Mouse (Mus musculus) heart, embryonic 15.5 days (tissue): ENCODE measurements around the gene Rab4b. TPM values are rescaled to one million over a fixed set of nuclear protein-coding genes. Genes with fewer than 3 reads are reported as not detected.
A peak's percentile ranks its signal among the peaks of the same experiment; 100 is the strongest.

Experiments
- ATAC-seq: fragments of 200-750 bp; cut with Nextera tagmentation; replicated peaks from 2 replicates; pipeline ENCODE4 v1.8.0; 2017; ENCODE audit warnings: low read depth, moderate TSS enrichment; ENCODE audit not compliant: insufficient number of reproducible peaks, insufficient read depth, low FRiP score
- H3K27ac ChIP-seq: fragments of 300-500 bp; sonication (generic); 2 replicates; pipeline ENCODE4 v1.5.1; 2015; ENCODE audit warnings: mild to moderate bottlenecking, inconsistent platforms
- H3K27me3 ChIP-seq: fragments of 300-500 bp; sonication (generic); 2 replicates; pipeline ENCODE4 v1.6.1; 2015; ENCODE audit warnings: inconsistent platforms
- H3K36me3 ChIP-seq: fragments of 300-500 bp; sonication (generic); 2 replicates; pipeline ENCODE4 v1.6.1; 2015; ENCODE audit warnings: mild to moderate bottlenecking, inconsistent platforms
- H3K4me1 ChIP-seq: fragments of 300-500 bp; sonication (generic); replicated peaks from 2 replicates; pipeline ENCODE4 v1.6.1; 2015; ENCODE audit warnings: inconsistent platforms
- H3K4me2 ChIP-seq: fragments of 300-500 bp; sonication (generic); 2 replicates; pipeline ENCODE4 v1.6.1; 2015; ENCODE audit warnings: inconsistent platforms, mild to moderate bottlenecking, moderate library complexity
- H3K4me3 ChIP-seq: fragments of 300-500 bp; sonication (generic); 2 replicates; pipeline ENCODE4 v1.5.1; 2015; ENCODE audit warnings: mild to moderate bottlenecking, inconsistent platforms
- H3K9ac ChIP-seq: fragments of 300-500 bp; sonication (generic); 2 replicates; pipeline ENCODE4 v1.6.1; 2015; ENCODE audit warnings: mild to moderate bottlenecking, inconsistent platforms
- H3K9me3 ChIP-seq: fragments of 300-500 bp; sonication (generic); replicated peaks from 2 replicates; pipeline ENCODE4 v1.6.1; 2016; ENCODE audit warnings: inconsistent platforms
- WGBS: fragments of 180-500 bp; shearing (Covaris S2); methylation state at CpG from one replicate; pipeline ENCODE4 v1.1.7; 2015; ENCODE audit warnings: mixed read lengths; 5-methylcytosine and 5-hydroxymethylcytosine counted together
- polyA plus RNA-seq: library from polyadenylated mRNA; unstranded; fragments of >200 nt; fragmentation: Nextera tagmentation; extraction: Ambion mirVana; gene quantifications from 2 replicates; pipeline ENCODE4 v1.2.1, GENCODE M21; 2015

The Rab4b gene
- polyA plus RNA-seq, 1 experiment from 2014 or later, result 43.0 TPM

DNA sequence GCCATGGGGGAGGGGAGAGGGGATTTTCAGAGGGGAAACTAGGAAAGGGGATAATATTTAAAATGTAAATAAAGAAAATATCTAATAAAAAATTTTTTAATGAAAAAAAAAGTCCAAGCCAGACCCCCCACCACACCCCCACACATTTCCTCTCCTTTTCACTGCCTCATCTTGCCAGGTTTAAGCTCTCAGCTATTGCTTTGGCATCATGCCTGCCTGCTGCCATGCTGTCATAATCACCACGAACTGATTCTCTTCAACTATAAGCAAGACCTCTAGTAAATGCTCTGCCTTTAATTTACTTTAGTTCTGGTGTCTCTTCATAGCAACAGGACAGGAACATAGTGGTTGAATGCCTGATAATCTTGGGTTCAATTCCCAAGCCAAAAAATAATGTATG is 3.8 kb upstream of the Rab4b start:
- peaks cover 16% of the 10 kb centered on the region for H3K4me1 ChIP-seq
- H3K9me3 ChIP-seq, result no peaks in the 10 kb centered on the region
- peaks cover 33% of the 10 kb centered on the region for H3K36me3 ChIP-seq
- 84% methylated on average over 1 of the region's 1 CpGs for WGBS
- H3K27me3 ChIP-seq, result no peaks in the 10 kb centered on the region
- ATAC-seq, result no peak
- no peak overlapping the region for H3K9ac ChIP-seq
- H3K4me3 ChIP-seq, result no peak overlapping the region
- no peak overlapping the region for H3K4me2 ChIP-seq
- no peak overlapping the region for H3K27ac ChIP-seq

DNA sequence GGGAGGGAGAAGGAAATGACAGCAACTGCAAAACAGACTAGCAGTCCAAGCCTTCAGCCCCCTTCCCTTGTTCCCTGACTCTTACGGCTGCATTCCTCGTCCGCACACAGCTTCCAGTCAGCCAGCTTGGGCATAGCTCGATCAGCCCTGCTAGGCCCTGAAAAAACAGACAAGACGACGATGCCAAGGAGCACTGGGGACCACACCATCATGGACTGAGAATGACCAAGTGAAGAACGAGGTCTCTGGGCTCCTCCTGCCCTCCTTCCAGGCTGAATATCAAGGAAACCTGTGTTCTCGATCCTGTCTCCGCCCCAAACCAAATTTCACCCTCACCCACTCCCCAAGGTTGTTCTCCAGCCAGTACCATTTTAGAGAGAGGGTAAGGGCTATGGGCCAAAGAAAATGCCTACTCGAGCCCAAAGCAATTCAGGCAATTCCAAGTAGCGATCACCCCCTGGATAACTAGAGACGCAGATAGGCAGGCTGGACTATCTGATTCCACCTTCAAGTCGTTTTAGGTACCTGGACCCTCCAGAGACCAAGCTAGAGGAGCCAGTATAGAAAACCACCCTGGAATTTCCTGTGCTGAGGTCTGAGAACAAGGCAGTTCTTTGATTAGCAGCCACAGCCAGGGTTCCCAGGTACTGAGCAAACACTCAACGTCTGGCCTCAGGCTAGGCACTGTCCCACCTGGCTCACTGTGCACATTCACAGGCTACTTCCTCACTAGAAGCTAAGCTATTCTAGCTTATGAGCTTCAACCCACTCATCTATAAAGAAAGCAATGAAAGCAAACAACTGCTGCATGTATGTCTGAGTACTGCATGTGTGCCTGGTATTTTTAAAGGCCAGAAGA is 2.4 kb upstream of the Rab4b start, which contains the start of the genes Gm21983 and Mia:
Gene Gm21983, minus strand, starts transcription at position 250 of the 859 bp plus-strand sequence.
Gene Mia, minus strand, starts transcription at position 321 of the 859 bp plus-strand sequence.
- H3K9ac ChIP-seq, result no peak within 1 kb of the TSS
- 66% methylated on average over 14 of the region's 14 CpGs for WGBS
- no peak for ATAC-seq
- H3K9me3 ChIP-seq, result no peaks in the 10 kb centered on the region
- no peak within 1 kb of the TSS for H3K4me2 ChIP-seq
- peak within 1 kb of the TSS; percentile 47 for H3K27ac ChIP-seq
- H3K4me1 ChIP-seq, result peaks cover 16% of the 10 kb centered on the region
- no peaks in the 10 kb centered on the region for H3K27me3 ChIP-seq
- H3K36me3 ChIP-seq, result peaks cover 20% of the 10 kb centered on the region
- H3K4me3 ChIP-seq, result no peak within 1 kb of the TSS

DNA sequence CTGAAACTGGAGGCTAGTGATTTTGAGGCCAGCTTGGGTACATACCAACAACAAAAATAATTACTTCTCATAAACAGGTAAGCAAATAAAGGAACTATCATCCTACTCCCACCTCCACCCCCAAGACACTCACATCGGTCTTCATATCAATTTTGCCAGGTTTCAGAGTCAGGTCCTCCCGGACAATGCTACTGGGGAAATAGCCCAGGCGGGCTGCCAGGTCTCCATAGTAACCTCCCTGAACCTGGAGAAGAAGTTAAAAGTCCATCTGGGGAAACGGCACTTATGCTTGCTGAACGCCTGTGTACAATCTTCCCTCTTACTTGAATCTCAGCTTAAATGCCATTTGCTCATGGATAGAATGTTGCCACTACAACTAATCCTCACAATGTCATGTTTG is 1.3 kb upstream of the Rab4b start:
- no peak overlapping the region for H3K4me3 ChIP-seq
- H3K4me2 ChIP-seq, result 0 out of 2 replicates have a peak overlapping the region, but pooled peaks have one; percentile 65
- H3K27me3 ChIP-seq, result no peaks in the 10 kb centered on the region
- no peak for ATAC-seq
- 57% methylated on average over 5 of the region's 5 CpGs for WGBS
- H3K4me1 ChIP-seq, result peaks cover 16% of the 10 kb centered on the region
- H3K36me3 ChIP-seq, result peaks cover 9% of the 10 kb centered on the region
- H3K9me3 ChIP-seq, result no peaks in the 10 kb centered on the region
- H3K9ac ChIP-seq, result no peak overlapping the region
- peak overlapping the region; percentile 47 for H3K27ac ChIP-seq

DNA sequence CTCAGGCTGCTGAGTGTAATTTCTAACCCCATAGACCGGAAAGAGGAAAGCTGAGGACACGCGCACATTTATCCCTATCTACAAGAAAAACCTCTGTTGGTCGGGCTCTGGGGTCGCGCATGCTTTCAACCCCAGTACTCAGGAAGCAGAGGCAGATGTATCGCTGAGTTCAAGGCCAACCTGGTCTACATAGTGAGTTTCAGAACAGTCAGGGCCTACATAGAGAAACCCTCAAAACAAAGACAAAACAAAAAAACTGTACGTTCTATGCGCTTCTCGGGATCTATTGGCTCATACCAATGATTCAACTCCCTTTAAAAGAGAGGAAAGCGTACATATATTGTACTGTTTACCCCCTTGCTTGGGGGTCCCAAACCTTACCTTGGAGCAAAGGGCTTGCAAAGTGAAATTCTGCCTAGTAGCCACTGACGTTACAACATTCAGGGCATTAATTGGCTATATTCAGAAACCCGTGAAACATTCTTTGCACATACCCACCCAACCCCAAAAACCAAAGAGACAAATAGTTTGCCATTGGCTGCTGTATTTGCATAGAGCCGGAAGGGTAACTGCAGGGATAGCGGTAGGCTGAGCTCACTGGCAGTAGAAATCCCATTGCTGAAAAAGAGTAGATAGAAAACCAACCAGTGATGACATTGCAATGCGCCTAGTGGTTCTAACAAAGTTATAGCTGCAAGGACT is 672 bp upstream of the Rab4b start:
- no peaks in the 10 kb centered on the region for H3K9me3 ChIP-seq
- WGBS, result 43% methylated on average over 16 of the region's 16 CpGs
- H3K4me2 ChIP-seq, result peak overlapping the region; percentile 65
- no peak for ATAC-seq
- H3K27me3 ChIP-seq, result no peaks in the 10 kb centered on the region
- peaks cover 16% of the 10 kb centered on the region for H3K4me1 ChIP-seq
- H3K36me3 ChIP-seq, result peaks cover 4% of the 10 kb centered on the region; the same call in 1 of the 2 replicates
- H3K4me3 ChIP-seq, result peak overlapping the region; percentile 81
- H3K9ac ChIP-seq, result no peak overlapping the region
- peak overlapping the region; percentile 72 for H3K27ac ChIP-seq

DNA sequence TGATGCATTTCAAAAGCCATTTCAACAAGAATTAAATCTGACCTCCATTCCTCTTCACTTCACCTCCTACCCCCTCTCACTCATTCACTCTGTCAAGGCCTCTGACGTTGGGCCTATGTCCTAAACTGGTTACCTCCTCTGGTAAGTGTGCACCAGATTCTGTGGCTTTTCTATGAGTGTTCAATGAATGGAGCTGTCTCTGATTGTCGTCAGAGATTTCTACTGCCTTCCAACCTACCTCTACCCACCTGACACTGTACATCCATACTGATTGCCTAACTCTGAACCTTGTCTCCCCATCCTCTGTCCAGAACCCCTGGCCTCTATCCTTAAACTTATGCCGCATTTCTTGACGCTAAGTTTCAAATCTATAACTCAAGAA is 763 bp downstream of the Rab4b start:
- WGBS, result 17% methylated on average over 4 of the region's 4 CpGs
- Histone ChIP-seq H3K4me1 (peaks cover 16% of the 10 kb centered on the region), H3K4me3 (peak overlapping the region; percentile 81), H3K9ac (peak overlapping the region; percentile 69), H3K27ac (peak overlapping the region; percentile 96), H3K9me3 (no peaks in the 10 kb centered on the region), H3K27me3 (no peaks in the 10 kb centered on the region), H3K4me2 (peak overlapping the region; percentile 63), H3K36me3 (peaks cover 5% of the 10 kb centered on the region; the same call in 1 of the 2 replicates)
- no peak for ATAC-seq

DNA sequence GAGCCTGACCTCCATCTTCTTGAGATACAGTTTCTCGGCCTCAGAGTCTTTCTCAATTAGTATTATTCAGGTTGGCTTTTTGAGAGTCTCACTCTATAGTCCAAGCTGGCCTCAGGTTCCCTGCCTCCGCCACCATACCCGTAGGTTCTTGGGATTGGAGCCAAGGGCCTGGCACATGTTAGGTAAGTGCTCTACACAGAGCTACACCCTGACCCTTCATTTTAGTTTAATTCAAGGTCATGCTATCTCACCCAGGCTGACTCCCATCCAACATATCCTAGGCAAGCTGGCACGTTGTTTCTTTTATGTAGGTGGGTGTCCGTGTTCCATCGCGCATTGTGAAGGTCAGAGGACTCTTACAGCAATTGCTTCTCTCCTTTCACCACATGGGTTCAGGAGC is 3.8 kb downstream of the Rab4b start:
- Histone ChIP-seq H3K4me3 (no peak overlapping the region), H3K27ac (no peak overlapping the region), H3K27me3 (no peaks in the 10 kb centered on the region), H3K4me1 (peaks cover 12% of the 10 kb centered on the region), H3K9me3 (no peaks in the 10 kb centered on the region), H3K4me2 (no peak overlapping the region), H3K36me3 (peaks cover 28% of the 10 kb centered on the region), H3K9ac (no peak overlapping the region)
- no peak for ATAC-seq
- 86% methylated on average over 7 of the region's 7 CpGs for WGBS

DNA sequence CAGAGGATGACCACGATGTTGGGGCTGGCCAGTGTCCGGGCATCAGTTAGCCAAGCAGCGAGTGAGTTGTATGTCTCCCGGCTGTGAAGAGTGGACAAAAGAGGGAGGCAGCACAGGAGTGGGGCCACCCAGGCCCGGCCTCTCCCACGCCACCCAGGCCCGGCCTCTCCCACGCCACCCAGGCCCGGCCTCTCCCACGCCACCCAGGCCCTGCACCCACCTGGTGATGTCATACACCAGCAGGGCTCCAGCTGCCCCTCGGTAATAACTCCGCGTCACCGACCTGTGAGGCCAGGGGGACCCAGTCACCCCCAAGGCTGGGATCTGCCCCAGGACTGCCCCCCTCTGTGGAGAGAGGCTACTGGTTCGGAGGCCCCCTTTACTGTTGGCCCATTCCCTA is 4.2 kb downstream of the Rab4b start:
- H3K36me3 ChIP-seq, result peaks cover 28% of the 10 kb centered on the region
- H3K27me3 ChIP-seq, result no peaks in the 10 kb centered on the region
- no peak overlapping the region for H3K4me2 ChIP-seq
- ATAC-seq, result no peak
- peaks cover 9% of the 10 kb centered on the region for H3K4me1 ChIP-seq
- WGBS, result 90% methylated on average over 15 of the region's 15 CpGs
- H3K9ac ChIP-seq, result no peak overlapping the region
- no peak overlapping the region for H3K27ac ChIP-seq
- no peaks in the 10 kb centered on the region for H3K9me3 ChIP-seq
- H3K4me3 ChIP-seq, result no peak overlapping the region

DNA sequence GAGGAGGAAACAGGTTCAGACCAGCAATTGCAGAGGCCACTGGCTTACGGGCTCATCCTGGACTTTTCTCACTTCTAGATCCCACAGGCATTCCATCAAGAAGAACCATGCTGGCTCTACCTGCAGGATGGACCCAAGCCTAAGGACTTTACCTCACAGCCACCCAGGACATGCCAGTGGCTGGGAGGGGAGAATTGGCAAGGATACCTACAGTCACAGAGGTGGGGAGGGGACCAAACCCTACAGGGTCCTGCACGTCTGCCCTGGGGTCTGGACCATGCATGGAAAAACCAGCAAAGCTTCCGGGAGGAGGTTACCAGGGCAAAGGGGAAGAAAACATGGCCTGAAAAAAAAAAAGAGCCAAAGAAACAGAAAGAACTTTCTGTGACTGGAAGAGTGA is 7.7 kb downstream of the Rab4b start:
- H3K27ac ChIP-seq, result no peak overlapping the region
- no peak overlapping the region for H3K4me2 ChIP-seq
- ATAC-seq, result no peak
- H3K27me3 ChIP-seq, result no peaks in the 10 kb centered on the region
- H3K36me3 ChIP-seq, result peaks cover 28% of the 10 kb centered on the region
- H3K4me3 ChIP-seq, result no peak overlapping the region
- no peaks in the 10 kb centered on the region for H3K9me3 ChIP-seq
- H3K9ac ChIP-seq, result no peak overlapping the region
- peaks cover 8% of the 10 kb centered on the region for H3K4me1 ChIP-seq
- 86% methylated on average over 3 of the region's 3 CpGs for WGBS

DNA sequence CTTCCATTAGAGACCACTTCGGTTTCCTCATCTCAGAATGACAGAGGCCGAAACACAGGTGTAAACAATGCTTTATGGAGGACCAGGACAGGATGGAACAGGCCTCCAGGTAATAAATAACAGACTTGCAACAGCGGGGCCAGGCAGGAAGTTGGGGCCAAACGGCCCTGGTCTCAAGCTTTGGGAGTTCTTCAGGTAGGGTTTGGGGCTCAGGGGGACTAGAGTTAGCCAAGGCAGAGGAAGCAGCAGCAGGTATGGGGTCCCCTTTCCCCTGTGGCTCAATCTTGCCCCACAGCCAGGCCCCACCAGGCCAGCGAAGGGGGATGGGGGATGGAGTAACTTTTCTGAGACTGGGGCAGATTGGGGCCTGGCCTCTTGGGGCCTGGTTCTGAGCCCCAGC is 10.3 kb downstream of the Rab4b start:
- ATAC-seq, result no peak
- Histone ChIP-seq H3K36me3 (peaks cover 30% of the 10 kb centered on the region), H3K4me3 (no peak overlapping the region), H3K4me1 (peaks cover 33% of the 10 kb centered on the region), H3K27ac (no peak overlapping the region), H3K27me3 (no peaks in the 10 kb centered on the region), H3K4me2 (no peak overlapping the region), H3K9me3 (no peaks in the 10 kb centered on the region), H3K9ac (no peak overlapping the region)
- WGBS, result 93% methylated on average over 5 of the region's 5 CpGs

DNA sequence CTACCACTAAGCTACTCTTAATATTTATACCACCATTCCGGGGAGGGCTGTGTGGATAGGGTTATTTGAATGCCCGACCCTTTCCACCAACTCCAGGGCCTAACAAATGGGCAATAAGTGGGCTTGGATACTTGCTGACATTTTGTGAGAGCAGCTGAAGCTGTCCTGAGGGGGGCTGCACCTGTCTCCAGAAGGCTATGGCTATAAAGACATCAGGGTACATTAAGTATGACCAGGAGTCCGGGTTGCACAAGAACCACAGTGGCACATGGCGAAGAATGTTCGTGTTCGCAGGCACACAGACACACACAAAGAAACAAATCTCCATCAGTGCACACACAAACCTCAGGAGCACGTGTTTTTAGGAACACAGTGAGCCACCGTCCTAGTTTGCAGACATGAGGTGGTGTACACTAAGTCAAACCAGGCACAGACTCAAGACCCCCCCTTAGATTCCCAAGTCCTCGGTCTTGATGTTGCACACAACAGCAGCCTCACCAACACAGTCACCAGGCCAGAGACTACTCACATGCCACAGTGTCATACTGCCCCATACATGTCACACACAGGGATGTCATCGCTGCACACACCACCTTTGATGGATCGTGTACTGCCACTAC is 11.1 kb downstream of the Rab4b start:
- Histone ChIP-seq H3K4me3 (peak overlapping the region; percentile 66), H3K36me3 (peaks cover 29% of the 10 kb centered on the region), H3K4me2 (peak overlapping the region; percentile 82), H3K27me3 (no peaks in the 10 kb centered on the region), H3K9me3 (no peaks in the 10 kb centered on the region), H3K9ac (peak overlapping the region; percentile 74), H3K4me1 (peaks cover 41% of the 10 kb centered on the region), H3K27ac (peak overlapping the region; percentile 98)
- no peak for ATAC-seq
- 73% methylated on average over 11 of the region's 11 CpGs for WGBS
